Mouse (Mus musculus) hindbrain, embryonic 10.5 days (tissue): ENCODE measurements at regions not wholly inside any gene's neighbourhood (a gene's known extent, or its start where the extent isn't known, plus 50 kb on each side); places are given as distances from the start of the nearest gene placed in this dataset.

Experiments
- DNase-seq: peaks from one replicate; pipeline ENCODE4 v3.0.0-alpha.2; 2017; ENCODE audit warnings: low spot score
- H3K27ac ChIP-seq: fragments of 300-500 bp; sonication (generic); 2 replicates; pipeline ENCODE4 v1.5.1; 2016; ENCODE audit warnings: mild to moderate bottlenecking, moderate library complexity
- H3K27me3 ChIP-seq: fragments of 300-500 bp; sonication (generic); 2 replicates; pipeline ENCODE4 v1.6.1; 2016; ENCODE audit warnings: mild to moderate bottlenecking; ENCODE audit not compliant: poor library complexity, insufficient read depth, severe bottlenecking
- H3K36me3 ChIP-seq: fragments of 300-500 bp; sonication (generic); 2 replicates; pipeline ENCODE4 v1.6.1; 2016; ENCODE audit warnings: mild to moderate bottlenecking, moderate library complexity
- H3K4me1 ChIP-seq: fragments of 300-500 bp; sonication (generic); replicated peaks from 2 replicates; pipeline ENCODE4 v1.6.1; 2016; ENCODE audit warnings: mild to moderate bottlenecking
- H3K4me3 ChIP-seq: fragments of 300-500 bp; sonication (generic); 2 replicates; pipeline ENCODE4 v1.5.1; 2016; ENCODE audit warnings: mild to moderate bottlenecking, moderate library complexity
- H3K9me3 ChIP-seq: fragments of 300-500 bp; sonication (generic); 2 replicates; pipeline ENCODE4 v1.6.1; 2016; ENCODE audit warnings: mild to moderate bottlenecking, moderate library complexity
- WGBS: fragments of 180-500 bp; shearing (Covaris S2); methylation state at CpG from one replicate; pipeline ENCODE4 v1.1.7; 2016; 5-methylcytosine and 5-hydroxymethylcytosine counted together

GRCm38 (mm10) chr9:25426941-25427340 lies 54.4 kb upstream of the Eepd1 start:
- Histone ChIP-seq H3K27me3 (no peaks in the 10 kb centered on the region), H3K4me3 (no peak overlapping the region), H3K27ac (no peak overlapping the region), H3K9me3 (no peaks in the 10 kb centered on the region), H3K4me1 (no peaks in the 10 kb centered on the region), H3K36me3 (no peaks in the 10 kb centered on the region)
- 93% methylated on average over 1 of the region's 1 CpGs for WGBS
- no peak for DNase-seq

- no peak overlapping the region for H3K4me3 ChIP-seq
- no peak for DNase-seq
- 88% methylated on average over 6 of the region's 6 CpGs for WGBS
Observed at GRCm38 (mm10) chr9:25429450-25430213, 51.7 kb upstream of the Eepd1 start.

More at GRCm38 (mm10) chr9:25429450-25430213, 51.7 kb upstream of the Eepd1 start:
- H3K27ac ChIP-seq, result no peak overlapping the region
- no peaks in the 10 kb centered on the region for H3K36me3 ChIP-seq
- H3K4me1 ChIP-seq, result no peaks in the 10 kb centered on the region
- no peaks in the 10 kb centered on the region for H3K27me3 ChIP-seq
- no peaks in the 10 kb centered on the region for H3K9me3 ChIP-seq
